Comparison of ENCODE assay signal across 16 mouse cellular contexts in the genomic region with DNA sequence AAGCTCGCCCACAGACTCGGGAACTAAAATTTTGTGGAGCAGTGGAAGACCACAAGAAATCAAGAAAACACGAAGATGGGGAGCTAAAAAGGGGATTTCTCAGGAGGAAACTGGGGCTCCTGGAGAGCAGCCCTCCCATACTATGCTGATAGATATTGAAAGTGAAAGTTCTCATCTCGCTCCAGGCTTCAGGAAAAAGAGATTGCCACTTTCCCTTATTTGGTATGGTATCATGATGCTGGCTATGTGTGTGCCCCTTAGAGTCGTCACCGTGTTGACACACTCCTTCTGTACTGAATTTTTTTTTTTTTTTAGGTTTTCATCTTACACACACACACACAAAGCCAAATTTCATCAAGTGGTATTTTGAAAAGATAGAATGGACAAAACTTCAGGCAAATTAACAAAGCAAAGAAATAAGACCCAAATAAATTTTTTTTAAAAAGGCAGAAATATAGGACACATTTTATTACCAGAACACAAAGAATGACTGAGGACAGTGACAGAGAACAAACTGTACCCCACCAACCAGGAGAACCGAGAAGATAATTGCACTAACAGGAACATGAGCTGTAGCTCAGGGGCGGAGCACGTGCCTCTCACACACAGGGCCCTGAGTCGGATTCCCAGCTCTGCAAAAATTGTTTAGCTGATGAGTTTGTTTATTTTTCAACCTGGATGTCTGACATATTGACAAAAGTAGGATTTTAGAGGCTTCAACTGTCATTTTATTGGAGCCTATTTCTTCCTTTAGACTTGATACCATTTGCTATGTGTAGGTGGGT.
DNase-seq lines count a peak whose midpoint lies in the region; ATAC-seq and TF ChIP-seq lines count a peak whose summit lies in the region.
"Had no signal": no experiment of that assay in that cellular context is flagged by ENCODE, and none has a peak within 500 bp of the region (broad histone marks: within the 10 kb centered on the region; RNA-seq: fewer than 3 reads in every experiment).

No protein-coding gene starts in this region.

- in situ Hi-C loops in CH12.LX (cut with MboI; ENCODE audit: low pct_ligation_motif_present, low pct_unique_long_range_greater_than_20kb, low sequenced_read_pairs), result no loop called here

- no peak overlapping the region for H3K27ac ChIP-seq in lung, embryonic 15.5 days
- H3K27ac ChIP-seq in CH12.LX (ENCODE audit: insufficient read depth, low read depth), result no peak overlapping the region
- H3K27ac ChIP-seq: forebrain, embryonic 10.5 days; hindbrain, embryonic 10.5 days; midbrain, embryonic 15.5 days had no signal

- WGBS in lung, embryonic 15.5 days, result 62% methylated on average over 10 of the region's 10 CpGs
- 48% methylated on average over 10 of the region's 10 CpGs for WGBS in lung, adult 2 months

- no peaks in the 10 kb centered on the region for H3K4me1 ChIP-seq in lung, embryonic 15.5 days
- peaks cover 2% of the 10 kb centered on the region; the same call in 1 of the 2 replicates for H3K4me1 ChIP-seq in lung, adult 2 months (ENCODE audit: control insufficient read depth, insufficient read depth, low read length)
- H3K4me1 ChIP-seq in CH12.LX (ENCODE audit: control insufficient read depth in 1 of 2, insufficient read depth in 2 of 2), result peaks cover 3 to 15% of the 10 kb centered on the region in 2 experiments; a peak in 2 of 4 replicates
- H3K4me1 ChIP-seq: forebrain, embryonic 10.5 days; hindbrain, embryonic 10.5 days had no signal

- H3K79me2 ChIP-seq in CH12.LX (replicated peaks; ENCODE audit: control insufficient read depth, extremely low read depth, insufficient read depth, poor library complexity, severe bottlenecking), result no peaks in the 10 kb centered on the region

- no peak overlapping the region for H3K4me3 ChIP-seq in lung, embryonic 15.5 days
- H3K4me3 ChIP-seq in lung, adult 2 months (replicated peaks; ENCODE audit: extremely low read depth, low read depth, low read length), result no peak overlapping the region
- peak overlapping the region; percentile 33 to 42 (median 36) for H3K4me3 ChIP-seq in CH12.LX (replicated peaks in 1 of 3; ENCODE audit: low read depth in 2 of 3, low read length in 2 of 3, poor library complexity in 1 of 3)
- H3K4me3 ChIP-seq: forebrain, embryonic 10.5 days; hindbrain, embryonic 10.5 days; midbrain, embryonic 15.5 days had no signal

- H3K9ac ChIP-seq in lung, embryonic 15.5 days, result no peak overlapping the region
- H3K9ac ChIP-seq in CH12.LX (ENCODE audit: insufficient read depth, low read depth), result no peak overlapping the region
- H3K9ac ChIP-seq: lung, embryonic 14.5 days; midbrain, embryonic 15.5 days had no signal

- no peaks in the 10 kb centered on the region for H3K27me3 ChIP-seq in lung, embryonic 15.5 days
- H3K27me3 ChIP-seq in CH12.LX (replicated peaks), result no peaks in the 10 kb centered on the region
- H3K27me3 ChIP-seq: midbrain, embryonic 15.5 days had no signal

- ATAC-seq in lung, embryonic 15.5 days (ENCODE audit: borderline replicate concordance, extremely low read depth, low FRiP score, low TSS enrichment), result no peak
- ATAC-seq in erythroid progenitor cell, adult 5-6 weeks (replicated peaks; ENCODE audit: low FRiP score, poor library complexity, severe bottlenecking), result 0 out of 2 replicates have a peak, but pooled peaks have one; percentile 65
- peak; percentile 92 for ATAC-seq in megakaryocyte progenitor cell, adult 5-6 weeks (replicated peaks; ENCODE audit: poor library complexity)
- ATAC-seq: intestine, postnatal 0 days; midbrain, embryonic 15.5 days had no signal

- H3K4me2 ChIP-seq in lung, embryonic 15.5 days, result peak overlapping the region; percentile 17; the same call in 1 of the 2 replicates
- peak overlapping the region; percentile 99 for H3K4me2 ChIP-seq in CH12.LX (ENCODE audit: insufficient read depth, low read depth, poor library complexity, severe bottlenecking)
- H3K4me2 ChIP-seq: lung, embryonic 14.5 days; midbrain, embryonic 15.5 days had no signal

- peak; percentile 74 for TF ChIP-seq EP300 in CH12.LX (IDR thresholded peaks at IDR 0.05; ENCODE audit: low read length)

- H3K36me3 ChIP-seq in lung, embryonic 15.5 days, result no peaks in the 10 kb centered on the region
- H3K36me3 ChIP-seq in CH12.LX (replicated peaks in 1 of 2; ENCODE audit: control insufficient read depth in 1 of 2, insufficient read depth in 1 of 2, low read length in 1 of 2), result no peaks in the 10 kb centered on the region
- H3K36me3 ChIP-seq: forebrain, embryonic 10.5 days; hindbrain, embryonic 10.5 days; midbrain, embryonic 15.5 days had no signal

- TF ChIP-seq CTCF in lung, adult 2 months (IDR thresholded peaks at IDR 0.05; ENCODE audit: insufficient read depth, low read length), result no peak
- TF ChIP-seq CTCF in CH12.LX (conservative IDR thresholded peaks at IDR 0.05 in 1 of 2, IDR thresholded peaks at IDR 0.05 in 1 of 2; ENCODE audit: low read depth in 2 of 2, low read length in 2 of 2), result no peak

- TF ChIP-seq POLR2A in lung, adult 2 months (IDR thresholded peaks at IDR 0.05; ENCODE audit: borderline replicate concordance, extremely low read depth, low read depth, low read length), result no peak
- no peak for TF ChIP-seq POLR2A in CH12.LX (IDR thresholded peaks at IDR 0.05; ENCODE audit: low read depth, low read length)

- no peak for TF ChIP-seq RAD21 in CH12.LX (IDR thresholded peaks at IDR 0.05; ENCODE audit: low read depth, low read length)

- DNase-seq in lung, adult 2 months, result no peak
- DNase-seq in CH12.LX (ENCODE audit: extremely low read depth), result peak; percentile 53
- no peak for DNase-seq in layer of hippocampus, adult 9-11 months
- DNase-seq in adrenal gland, postnatal 14 days, result no peak
- DNase-seq in spleen, postnatal 14 days (ENCODE audit: low spot score in 2 of 2), result no peak
- DNase-seq: adrenal gland, adult 8-10 months; embryo, embryonic 11 days; kidney, postnatal 4 days; lung, embryonic 14.5 days had no signal

- dilution Hi-C loops in CH12.LX (cut with MboI; ENCODE audit: extremely low pct_ligation_motif_present, extremely low pct_unique_long_range_greater_than_20kb, low sequenced_read_pairs), result no loop called here

- H3K9me3 ChIP-seq in lung, embryonic 15.5 days, result no peaks in the 10 kb centered on the region
- H3K9me3 ChIP-seq in CH12.LX (replicated peaks; ENCODE audit: low read length), result no peaks in the 10 kb centered on the region
- H3K9me3 ChIP-seq: forebrain, embryonic 10.5 days; hindbrain, embryonic 10.5 days; midbrain, embryonic 15.5 days had no signal

TF ChIP-seq in CH12.LX, 34 proteins besides CTCF, POLR2A, EP300 and RAD21:
- TF ChIP-seq IRF4 (IDR thresholded peaks at IDR 0.05; ENCODE audit: low read depth, low read length) (peak; percentile 90), SMC3 (IDR thresholded peaks at IDR 0.05; ENCODE audit: low read depth, low read length) (no peak), ETS1 (conservative IDR thresholded peaks at IDR 0.05; ENCODE audit: low read depth, low read length) (peak; percentile 42; the same call in 1 of the 2 replicates), ZNF384 (IDR thresholded peaks at IDR 0.05; ENCODE audit: low read depth, low read length) (peak; percentile 73), E2F4 (IDR thresholded peaks at IDR 0.05; ENCODE audit: insufficient replicate concordance, low read depth, low read length) (no peak), TCF12 (IDR thresholded peaks at IDR 0.05; ENCODE audit: low read depth, low read length) (no peak), BHLHE40 (IDR thresholded peaks at IDR 0.05; ENCODE audit: low read depth, low read length) (peak; percentile 85), JUN (IDR thresholded peaks at IDR 0.05; ENCODE audit: insufficient read depth, low read depth, low read length) (peak; percentile 51; the same call in 1 of the 2 replicates), MXI1 (IDR thresholded peaks at IDR 0.05; ENCODE audit: low read depth, low read length) (no peak), HCFC1 (IDR thresholded peaks at IDR 0.05; ENCODE audit: low read depth, low read length) (no peak), GABPA (IDR thresholded peaks at IDR 0.05; ENCODE audit: insufficient replicate concordance, low read depth, low read length) (no peak), MAX (IDR thresholded peaks at IDR 0.05; ENCODE audit: low read length) (0 out of 2 replicates have a peak, but pooled peaks have one; percentile 50), USF2 (conservative IDR thresholded peaks at IDR 0.05; ENCODE audit: low read depth, low read length) (no peak), CHD2 (IDR thresholded peaks at IDR 0.05; ENCODE audit: low read length) (no peak), JUND (conservative IDR thresholded peaks at IDR 0.05; ENCODE audit: low read depth, low read length) (0 out of 2 replicates have a peak, but pooled peaks have one; percentile 26)

Comparison
In these comparisons a context has a peak if more than half of its experiments do, and no peak if none do; other contexts are left out.
1. H3K4me3 ChIP-seq: peak in CH12.LX (3 of 3); none in lung, embryonic 15.5 days (single experiment) and lung, adult 2 months (single experiment).